Mouse (Mus musculus) hindbrain, embryonic 14.5 days (tissue): ENCODE results near the gene Pcbd1. TPM values are rescaled to one million over a fixed set of nuclear protein-coding genes. Genes with fewer than 3 reads are reported as not detected.

Experiments used
- ATAC-seq: fragments of 200-750 bp; cut with Nextera tagmentation; 2 replicates; pipeline ENCODE4 v1.8.0; 2017; ENCODE audit warnings: moderate number of reproducible peaks, mild to moderate bottlenecking, moderate TSS enrichment, moderate library complexity; ENCODE audit not compliant: low FRiP score
- DNase-seq: peaks from one replicate; pipeline ENCODE4 v3.0.0-alpha.2; 2015; ENCODE audit warnings: low spot score
- H3K27ac ChIP-seq: fragments of 300-500 bp; sonication (generic); 2 replicates; pipeline ENCODE4 v1.5.1; 2014; ENCODE audit warnings: mild to moderate bottlenecking, moderate library complexity
- H3K27me3 ChIP-seq: fragments of 300-500 bp; sonication (generic); 2 replicates; pipeline ENCODE4 v1.6.1; 2014; ENCODE audit warnings: mild to moderate bottlenecking, low read length, mixed read lengths; ENCODE audit not compliant: control insufficient read depth, insufficient read depth
- H3K36me3 ChIP-seq: fragments of 300-500 bp; sonication (generic); replicated peaks from 2 replicates; pipeline ENCODE4 v1.6.1; 2014; ENCODE audit not compliant: control insufficient read depth, insufficient read depth
- H3K4me1 ChIP-seq: fragments of 300-500 bp; sonication (generic); replicated peaks from 2 replicates; pipeline ENCODE4 v1.6.1; 2014; ENCODE audit warnings: antibody characterized with exemption, low read length, mixed read lengths; ENCODE audit not compliant: control insufficient read depth, insufficient read depth
- H3K4me2 ChIP-seq: fragments of 300-500 bp; sonication (generic); replicated peaks from 2 replicates; pipeline ENCODE4 v1.6.1; 2014; ENCODE audit warnings: mild to moderate bottlenecking, moderate library complexity
- H3K4me3 ChIP-seq: fragments of 300-500 bp; sonication (generic); replicated peaks from 2 replicates; pipeline ENCODE4 v1.5.1; 2014; ENCODE audit warnings: mild to moderate bottlenecking, low read length
- H3K9ac ChIP-seq: fragments of 300-500 bp; sonication (generic); 2 replicates; pipeline ENCODE4 v1.6.1; 2014
- H3K9me3 ChIP-seq: fragments of 300-500 bp; sonication (generic); 2 replicates; pipeline ENCODE4 v1.6.1; 2016; ENCODE audit warnings: low read length; ENCODE audit not compliant: control insufficient read depth
- WGBS: fragments of 180-500 bp; shearing (Covaris S2); extraction: QIAGEN DNeasy Blood & Tissue Kit; methylation state at CpG from one replicate; pipeline ENCODE4 v1.1.7; 2014; 5-methylcytosine and 5-hydroxymethylcytosine counted together
- polyA plus RNA-seq: library from polyadenylated mRNA; unstranded; fragments of >200 nt; fragmentation: Nextera tagmentation; extraction: Ambion mirVana; gene quantifications from 2 replicates; pipeline ENCODE4 v1.2.1, GENCODE M21; 2014

Pcbd1 gene
- polyA plus RNA-seq, 1 experiment from 2014 or later, result 48.5 TPM

GRCm38 (mm10) chr10:61065287-61066005 is 23.7 kb upstream of the Pcbd1 start:
- Histone ChIP-seq H3K27ac (no peak overlapping the region), H3K4me1 (no peaks in the 10 kb centered on the region; the same call in 1 of the 2 replicates), H3K9ac (no peak overlapping the region), H3K36me3 (no peaks in the 10 kb centered on the region), H3K4me3 (no peak overlapping the region), H3K4me2 (no peak overlapping the region), H3K9me3 (no peaks in the 10 kb centered on the region), H3K27me3 (no peaks in the 10 kb centered on the region)
- ATAC-seq (no peak), DNase-seq (no peak)
- 50% methylated on average over 13 of the region's 13 CpGs for WGBS

DNA sequence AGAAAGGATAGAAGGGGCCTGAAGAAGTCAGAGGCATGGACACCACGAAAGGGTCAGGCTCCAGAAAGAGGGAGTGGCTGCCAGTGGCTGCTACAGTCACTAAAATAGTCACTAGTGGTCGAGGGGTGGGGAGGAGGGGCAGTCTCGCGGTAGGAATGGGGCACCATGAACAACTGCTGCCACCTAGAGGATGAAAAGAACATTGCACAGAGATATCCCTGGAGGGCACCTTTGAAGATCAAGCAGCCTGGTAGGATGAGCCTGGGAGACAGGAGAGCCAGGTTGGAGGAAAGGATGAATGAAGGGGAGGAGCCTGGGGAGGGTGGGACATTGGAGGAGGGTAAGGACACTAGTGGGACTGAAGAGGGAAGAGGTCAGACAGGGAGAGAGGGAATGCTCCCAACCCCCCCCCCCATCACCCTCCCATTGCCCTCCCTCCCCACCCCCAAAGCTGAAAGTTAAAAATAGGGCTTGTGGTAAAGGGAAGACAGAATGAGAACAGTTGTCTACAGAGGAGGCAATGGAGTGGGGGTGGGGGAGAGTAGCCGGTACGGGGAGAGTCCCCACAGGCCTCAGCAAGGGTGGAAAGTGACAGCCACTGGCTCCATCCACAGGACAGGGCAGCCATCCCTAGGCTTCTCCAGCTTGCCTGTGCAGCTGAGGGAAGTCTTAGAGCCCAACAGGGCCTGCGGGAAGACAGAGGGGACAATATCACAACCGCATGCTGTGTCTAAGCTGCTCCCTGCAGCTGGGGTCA is 20.5 kb upstream of the Pcbd1 start:
- Histone ChIP-seq H3K27ac (no peak overlapping the region), H3K9me3 (no peaks in the 10 kb centered on the region), H3K4me3 (no peak overlapping the region), H3K4me1 (no peaks in the 10 kb centered on the region; the same call in 1 of the 2 replicates), H3K27me3 (no peaks in the 10 kb centered on the region), H3K9ac (no peak overlapping the region), H3K4me2 (no peak overlapping the region), H3K36me3 (no peaks in the 10 kb centered on the region)
- under 1% methylated on average over 8 of the region's 8 CpGs for WGBS
- DNase-seq (peak; percentile 77), ATAC-seq (no peak; the same call in 1 of the 2 replicates)

- 10% methylated on average over 13 of the region's 13 CpGs for WGBS
- DNase-seq, result no peak
- no peak for ATAC-seq
These were observed 19.9 kb upstream of the Pcbd1 start for GRCm38 (mm10) chr10:61069248-61069647.

GRCm38 (mm10) chr10:61072324-61072723 is 16.8 kb upstream of the Pcbd1 start:
- ATAC-seq, result no peak
- 14% methylated on average over 16 of the region's 16 CpGs for WGBS

More at GRCm38 (mm10) chr10:61069248-61069647, 19.9 kb upstream of the Pcbd1 start:
- Histone ChIP-seq H3K27ac (no peak overlapping the region), H3K9me3 (no peaks in the 10 kb centered on the region), H3K4me2 (no peak overlapping the region), H3K4me1 (no peaks in the 10 kb centered on the region; the same call in 1 of the 2 replicates), H3K27me3 (no peaks in the 10 kb centered on the region), H3K36me3 (no peaks in the 10 kb centered on the region), H3K4me3 (no peak overlapping the region), H3K9ac (no peak overlapping the region)

DNA sequence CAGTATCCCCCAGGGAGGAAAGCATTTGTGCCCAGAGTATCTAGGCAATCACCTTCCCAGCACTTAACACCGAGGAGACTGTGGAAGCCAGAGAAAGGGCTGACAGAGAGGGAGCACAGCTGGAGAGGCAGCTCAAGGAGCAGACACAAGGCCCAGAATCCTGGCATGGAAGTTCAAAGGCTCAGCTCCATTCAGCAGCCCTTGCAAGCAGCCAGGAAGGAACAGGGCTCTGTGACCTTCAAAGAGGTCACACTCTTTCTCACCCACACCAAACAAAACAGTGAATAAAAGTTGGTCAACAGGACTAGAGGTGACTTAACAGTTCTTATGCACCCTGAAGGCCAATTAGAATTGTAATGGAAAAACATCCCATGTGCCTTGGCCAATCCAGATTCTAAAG is 14.5 kb upstream of the Pcbd1 start:
- H3K27me3 ChIP-seq, result no peaks in the 10 kb centered on the region
- DNase-seq, result no peak
- no peaks in the 10 kb centered on the region for H3K4me1 ChIP-seq
- H3K27ac ChIP-seq, result no peak overlapping the region
- no peak for ATAC-seq
- no peaks in the 10 kb centered on the region for H3K36me3 ChIP-seq
- no peak overlapping the region for H3K4me3 ChIP-seq
- no peak overlapping the region for H3K4me2 ChIP-seq
- WGBS, result 5% methylated on average over 1 of the region's 1 CpGs
- no peaks in the 10 kb centered on the region for H3K9me3 ChIP-seq
- no peak overlapping the region for H3K9ac ChIP-seq

More at GRCm38 (mm10) chr10:61072324-61072723, 16.8 kb upstream of the Pcbd1 start:
- Histone ChIP-seq H3K27ac (no peak overlapping the region), H3K4me3 (no peak overlapping the region), H3K4me1 (no peaks in the 10 kb centered on the region), H3K9me3 (no peaks in the 10 kb centered on the region), H3K36me3 (no peaks in the 10 kb centered on the region), H3K9ac (no peak overlapping the region), H3K4me2 (no peak overlapping the region), H3K27me3 (no peaks in the 10 kb centered on the region)
- peak; percentile 78 for DNase-seq

- WGBS, result 92% methylated on average over 3 of the region's 3 CpGs
- no peak overlapping the region for H3K4me3 ChIP-seq
- H3K4me1 ChIP-seq, result 0 out of 2 replicates have a peak, but pooled peaks cover 3% of the 10 kb centered on the region
- no peak for DNase-seq
- no peak overlapping the region for H3K9ac ChIP-seq
- no peak overlapping the region for H3K4me2 ChIP-seq
- H3K27me3 ChIP-seq, result no peaks in the 10 kb centered on the region
- H3K36me3 ChIP-seq, result no peaks in the 10 kb centered on the region
- no peak for ATAC-seq
- no peak overlapping the region for H3K27ac ChIP-seq
- H3K9me3 ChIP-seq, result no peaks in the 10 kb centered on the region
These were observed 13.5 kb upstream of the Pcbd1 start for GRCm38 (mm10) chr10:61075607-61076006.

DNA sequence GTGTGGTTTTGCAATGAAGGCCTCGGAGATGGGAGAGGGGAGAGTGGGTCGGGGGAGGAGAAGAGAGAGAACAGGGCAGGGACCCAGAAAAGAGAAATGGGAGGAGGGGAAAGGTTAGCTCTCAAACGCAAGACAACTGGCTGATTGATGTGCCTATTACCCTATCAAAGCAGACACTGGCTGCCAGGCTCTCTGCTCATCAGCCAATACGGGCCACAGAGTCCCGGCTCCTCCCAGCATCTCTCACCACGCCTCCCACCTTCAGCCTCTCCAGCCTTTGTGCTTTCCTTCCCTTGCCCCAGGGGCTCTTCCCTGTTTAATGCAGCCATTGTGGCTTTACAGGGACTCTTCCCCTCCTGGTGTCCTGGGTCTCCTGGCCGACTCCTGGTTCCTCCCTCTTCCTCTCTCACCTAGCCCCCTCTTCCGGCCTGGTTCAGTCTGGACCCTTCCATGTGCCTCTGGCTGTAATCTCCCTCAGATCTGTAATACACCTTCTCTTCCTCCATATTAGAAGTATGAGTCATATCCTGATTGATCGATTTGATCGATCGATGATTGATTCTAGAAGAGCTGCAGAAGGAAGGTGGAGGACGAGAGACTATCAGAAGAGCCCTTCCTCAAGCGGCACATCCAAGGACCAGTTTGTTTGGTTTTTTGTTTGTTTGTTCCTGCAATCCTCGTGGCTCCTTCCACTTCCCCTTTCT is 8.8 kb upstream of the Pcbd1 start:
- 0 out of 2 replicates have a peak, but pooled peaks cover 3% of the 10 kb centered on the region for H3K4me1 ChIP-seq
- peak; percentile 96 for ATAC-seq
- H3K36me3 ChIP-seq, result no peaks in the 10 kb centered on the region
- H3K27me3 ChIP-seq, result no peaks in the 10 kb centered on the region
- no peaks in the 10 kb centered on the region for H3K9me3 ChIP-seq
- peak overlapping the region; percentile 55 for H3K27ac ChIP-seq
- peak overlapping the region; percentile 6; the same call in 1 of the 2 replicates for H3K9ac ChIP-seq
- peak; percentile 80 for DNase-seq
- no peak overlapping the region for H3K4me3 ChIP-seq
- WGBS, result 39% methylated on average over 14 of the region's 14 CpGs
- H3K4me2 ChIP-seq, result peak overlapping the region; percentile 39

GRCm38 (mm10) chr10:61080931-61081255 is 8.2 kb upstream of the Pcbd1 start:
- WGBS, result 84% methylated on average over 11 of the region's 11 CpGs

DNA sequence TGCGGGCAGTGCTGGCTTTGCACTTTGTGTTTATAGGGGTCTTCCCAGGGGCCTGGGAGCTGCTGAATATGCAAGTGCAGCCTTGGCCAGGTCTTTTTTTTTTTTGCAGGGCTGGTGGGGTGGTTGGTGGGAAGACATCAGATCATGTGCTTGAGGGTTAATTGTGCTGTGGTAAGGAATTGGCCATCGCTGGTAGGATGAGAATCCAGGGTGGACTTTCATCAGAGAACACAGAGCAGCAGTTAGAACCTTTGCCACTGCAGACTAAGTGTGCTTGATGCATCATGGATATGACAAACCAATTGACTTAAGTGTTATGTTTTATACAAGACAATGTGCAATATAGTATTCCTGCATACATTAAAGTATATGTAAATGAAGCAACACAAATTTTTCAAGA is 3.8 kb upstream of the Pcbd1 start:
- no peak overlapping the region for H3K27ac ChIP-seq
- no peaks in the 10 kb centered on the region for H3K36me3 ChIP-seq
- H3K9ac ChIP-seq, result no peak overlapping the region
- no peak overlapping the region for H3K4me2 ChIP-seq
- no peak overlapping the region for H3K4me3 ChIP-seq
- DNase-seq (no peak), ATAC-seq (no peak)
- WGBS, result 90% methylated on average over 2 of the region's 2 CpGs
- peaks cover 12% of the 10 kb centered on the region for H3K4me1 ChIP-seq
- no peaks in the 10 kb centered on the region for H3K27me3 ChIP-seq
- no peaks in the 10 kb centered on the region for H3K9me3 ChIP-seq

More at GRCm38 (mm10) chr10:61080931-61081255, 8.2 kb upstream of the Pcbd1 start:
- Histone ChIP-seq H3K4me1 (0 out of 2 replicates have a peak, but pooled peaks cover 3% of the 10 kb centered on the region), H3K4me3 (no peak overlapping the region), H3K9ac (no peak overlapping the region), H3K9me3 (no peaks in the 10 kb centered on the region), H3K27me3 (no peaks in the 10 kb centered on the region), H3K4me2 (no peak overlapping the region), H3K36me3 (no peaks in the 10 kb centered on the region), H3K27ac (peak overlapping the region; percentile 55)
- ATAC-seq, result no peak
- DNase-seq, result no peak
